Comparison of ENCODE assay signal across 8 mouse cellular contexts in the genomic region with DNA sequence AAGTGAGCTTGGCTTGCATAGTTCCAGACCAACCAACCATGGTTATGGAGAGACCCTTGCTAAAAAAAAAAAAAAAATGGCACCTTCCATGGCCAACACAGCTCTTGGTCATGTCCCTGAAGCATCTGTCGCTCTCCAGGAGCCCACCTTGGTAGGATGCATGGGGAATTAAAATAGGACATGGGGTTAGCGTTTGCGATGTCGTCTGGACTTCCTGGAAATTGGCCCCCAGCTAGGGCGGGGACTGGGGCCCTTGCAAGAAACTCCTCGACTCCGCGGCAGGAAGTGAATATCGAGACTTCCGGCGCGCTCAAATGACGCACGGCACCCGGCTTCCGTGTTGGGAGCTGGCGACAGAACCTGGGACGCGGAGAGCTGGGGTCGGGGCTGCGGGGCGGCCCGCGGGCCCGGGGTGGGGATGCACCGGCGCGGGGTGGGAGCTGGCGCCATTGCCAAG. TPM values are rescaled to one million over a fixed set of nuclear protein-coding genes. Genes with fewer than 3 reads are reported as not detected.
DNase-seq lines count a peak whose midpoint lies in the region; ATAC-seq lines count a peak whose summit lies in the region.

Gene Snf8 (plus strand): TSS at position 290 of the 457 bp plus-strand sequence.

- peak; percentile 93 for DNase-seq in adipocyte (ENCODE audit: low spot score)
- DNase-seq in embryo, embryonic 10 days (ENCODE audit: low spot score) = peak; percentile 97
- peak; percentile 94 for DNase-seq in gastrocnemius, postnatal 14 days
- peak; percentile 93 to 97 for DNase-seq in left cerebral cortex, postnatal 10 days (ENCODE audit: extremely low spot score in 1 of 2, low spot score in 2 of 2)
- DNase-seq in right cerebral cortex, postnatal 25 days = peak; percentile 92
- DNase-seq in urinary bladder, postnatal 4 days (ENCODE audit: low spot score in 2 of 2) = peak; percentile 90 to 96

- peak; percentile 88 for ATAC-seq in inflammation-experienced regulatory T-cells, adult 6 months
- ATAC-seq in megakaryocyte-erythroid progenitor cell, adult 5-6 weeks (replicated peaks; ENCODE audit: low FRiP score, low TSS enrichment, poor library complexity, severe bottlenecking) = peak; percentile 83

- intact Hi-C loops in gastrocnemius, postnatal 14 days (cut with DNase I; ENCODE audit: low total_unique reads) = no loop called here
- intact Hi-C loops in left cerebral cortex, postnatal 10 days (cut with DNase I) = no loop called here

RNA-seq across cellular contexts. Expression of gene Snf8, which starts in this region (rescaled TPM):
- total RNA-seq in gastrocnemius, postnatal 14 days (2021) = 10 to 100 TPM; 27.6 to 31.7 TPM
- 10 to 100 TPM; 37.7 to 51.2 (median 42.6) TPM for polyA plus RNA-seq in inflammation-experienced regulatory T-cells, adult 6 months (2017; shearing (Covaris generic))
- total RNA-seq in left cerebral cortex, postnatal 10 days (2021) = 10 to 100 TPM; 87.1 to 96.3 TPM
- total RNA-seq in megakaryocyte-erythroid progenitor cell, adult 5-6 weeks (2014; fragmentation: Nextera tagmentation) = 94.1 and 96.1 TPM in 2 replicates
- total RNA-seq in megakaryocyte-erythroid progenitor cell, adult 5-6 weeks (2017) = 37.3 and 54.3 TPM in 2 replicates

Comparison
In these comparisons a context has a peak if more than half of its experiments do, and no peak if none do; other contexts are left out.
1. Peak in every context shown above with its lines: DNase-seq and ATAC-seq.